Mouse (Mus musculus): ENCODE data around the gene Rhox4f. TPM values are rescaled to one million over a fixed set of nuclear protein-coding genes. Genes with fewer than 3 reads are reported as not detected.
"Not testable (repeated sequence)": the region's sequence is repeated elsewhere in the genome, so short reads cannot be mapped to it uniquely, and the experiment has no call there.

Rhox4f gene
- not detected for total RNA-seq (2021)
- long read RNA-seq = 0 reads

- DNase-seq (ENCODE audit: low spot score in 2 of 2) = not testable (repeated sequence)
Observed at GRCm38 (mm10) chrX:37607604-37608003, at the start of gene Rhox4f. Gene Rhox4f (minus strand): TSS chrX:37607704.

GRCm38 (mm10) chrX:37651227-37651626, 43.7 kb upstream of the Rhox4f start, which contains the start of gene Rhox4g:
Gene Rhox4g (minus strand): TSS chrX:37651327.
- DNase-seq (ENCODE audit: low spot score in 2 of 2) = not testable (repeated sequence)

GRCm38 (mm10) chrX:37643370-37643769, 35.9 kb upstream of the Rhox4f start, which contains the start of gene Rhox2g:
Gene Rhox2g (minus strand): TSS chrX:37643470.
- not testable (repeated sequence) for DNase-seq (ENCODE audit: low spot score in 2 of 2)

GRCm38 (mm10) chrX:37628512-37628911, 21.0 kb upstream of the Rhox4f start, which contains the start of gene Rhox3g:
Gene Rhox3g (minus strand): TSS chrX:37628612.
- not testable (repeated sequence) for DNase-seq (ENCODE audit: low spot score in 2 of 2)

GRCm38 (mm10) chrX:37580692-37581091, 26.8 kb downstream of the Rhox4f start, which contains the start of gene Rhox3f:
Gene Rhox3f (plus strand): TSS chrX:37580992.
- not testable (repeated sequence) for DNase-seq (ENCODE audit: low spot score in 2 of 2)

- not testable (repeated sequence) for DNase-seq (ENCODE audit: low spot score in 2 of 2)
Observed at GRCm38 (mm10) chrX:37572638-37573037, 34.9 kb downstream of the Rhox4f start.

- not testable (repeated sequence) for DNase-seq (ENCODE audit: low spot score in 2 of 2)
Observed at GRCm38 (mm10) chrX:37571105-37571504, 36.4 kb downstream of the Rhox4f start, which contains the start of gene Rhox2f. Gene Rhox2f (plus strand): TSS chrX:37571405.

GRCm38 (mm10) chrX:37557112-37557511, 50.4 kb downstream of the Rhox4f start, which contains the start of gene Rhox4e:
Gene Rhox4e (plus strand): TSS chrX:37557412.
- DNase-seq (ENCODE audit: low spot score in 2 of 2) = not testable (repeated sequence)

Other genes with a start within 250 kb of the Rhox4f start
- not detected for gene Rhox3a2, start 227.7 kb downstream of the Rhox4f start, total RNA-seq (2021)
- gene Rhox4a2, start 216.9 kb downstream of the Rhox4f start, total RNA-seq (2021) = not detected
- gene Rhox2b, start 195.6 kb downstream of the Rhox4f start, total RNA-seq (2021) = not detected
- not detected for gene Rhox4b, start 175.2 kb downstream of the Rhox4f start, total RNA-seq (2021)
- gene Rhox2c, start 154.0 kb downstream of the Rhox4f start, total RNA-seq (2021) = not detected
- gene Rhox3c, start 149.1 kb downstream of the Rhox4f start, total RNA-seq (2021) = not detected
- not detected for gene Rhox4c, start 127.4 kb downstream of the Rhox4f start, total RNA-seq (2021)
- not detected for gene Rhox2d, start 114.3 kb downstream of the Rhox4f start, total RNA-seq (2021)
- not detected for gene Rhox4d, start 93.3 kb downstream of the Rhox4f start, total RNA-seq (2021)
- not detected for gene Rhox2e, start 77.3 kb downstream of the Rhox4f start, total RNA-seq (2021)
- gene Rhox3e, start 65.7 kb downstream of the Rhox4f start, total RNA-seq (2021) = not detected
- gene Rhox4e, start 50.3 kb downstream of the Rhox4f start, total RNA-seq (2021) = not detected
- gene Rhox2f, start 36.3 kb downstream of the Rhox4f start, total RNA-seq (2021) = not detected
- not detected for gene Rhox3f, start 26.7 kb downstream of the Rhox4f start, total RNA-seq (2021)
- not detected for gene Rhox3g, start 20.9 kb upstream of the Rhox4f start, total RNA-seq (2021)
- gene Rhox2g, start 35.8 kb upstream of the Rhox4f start, total RNA-seq (2021) = not detected
- not detected for gene Rhox4g, start 43.6 kb upstream of the Rhox4f start, total RNA-seq (2021)
- gene Rhox3h, start 61.1 kb upstream of the Rhox4f start, total RNA-seq (2021) = not detected
- not detected for gene Rhox2h, start 65.6 kb upstream of the Rhox4f start, total RNA-seq (2021)
- not detected for gene Rhox5, start 197.1 kb upstream of the Rhox4f start, total RNA-seq (2021)
- gene Rhox6, start 219.2 kb upstream of the Rhox4f start, total RNA-seq (2021) = not detected
- not detected for gene Rhox7a, start 224.0 kb upstream of the Rhox4f start, total RNA-seq (2021)